In genomic region chr2:27443450-27443708, GRCm38 (mm10) we compare ENCODE assay signal across 12 mouse cellular contexts. TPM values are rescaled to one million over a fixed set of nuclear protein-coding genes. Genes with fewer than 3 reads are reported as not detected.
DNase-seq lines count a peak whose midpoint lies in the region; ATAC-seq and TF ChIP-seq lines count a peak whose summit lies in the region.
"Had no signal": no experiment of that assay in that cellular context is flagged by ENCODE, and none has a peak within 500 bp of the region (broad histone marks: within the 10 kb centered on the region; RNA-seq: fewer than 3 reads in every experiment).

No protein-coding gene starts in this region.

- no peaks in the 10 kb centered on the region for H3K9me3 ChIP-seq in embryonic facial prominence, embryonic 15.5 days (replicated peaks)
- no peaks in the 10 kb centered on the region for H3K9me3 ChIP-seq in hindbrain, embryonic 13.5 days
- H3K9me3 ChIP-seq in midbrain, postnatal 0 days (ENCODE audit: low read length): no peaks in the 10 kb centered on the region
- H3K9me3 ChIP-seq: G1E had no signal

- no peak for ATAC-seq in embryonic facial prominence, embryonic 15.5 days (ENCODE audit: insufficient number of reproducible peaks, low FRiP score, low TSS enrichment, low read depth)
- ATAC-seq in hindbrain, embryonic 13.5 days (ENCODE audit: low FRiP score): no peak
- ATAC-seq in midbrain, postnatal 0 days (ENCODE audit: low FRiP score): no peak
- no peak for ATAC-seq in cerebellum, adult (ENCODE audit: insufficient number of reproducible peaks, low FRiP score, low TSS enrichment)
- ATAC-seq in megakaryocyte progenitor cell, adult 5-6 weeks (replicated peaks; ENCODE audit: poor library complexity): no peak

- peaks cover 35% of the 10 kb centered on the region for H3K36me3 ChIP-seq in embryonic facial prominence, embryonic 15.5 days
- peaks cover 42% of the 10 kb centered on the region for H3K36me3 ChIP-seq in hindbrain, embryonic 13.5 days
- peaks cover 17% of the 10 kb centered on the region for H3K36me3 ChIP-seq in midbrain, postnatal 0 days (ENCODE audit: insufficient read depth, low read length)

- DNase-seq in layer of hippocampus, adult 2 months (ENCODE audit: low spot score in 2 of 2): no peak
- DNase-seq in layer of hippocampus, postnatal 10 days (ENCODE audit: low spot score in 2 of 2): no peak
- DNase-seq in midbrain, postnatal 0 days (ENCODE audit: low spot score): no peak
- DNase-seq in urinary bladder, adult 2 months (ENCODE audit: low spot score): no peak
- DNase-seq: adrenal gland, postnatal 25 days; kidney, adult 11 months; spleen, adult 18-20 months had no signal

- H3K27me3 ChIP-seq in embryonic facial prominence, embryonic 15.5 days: no peaks in the 10 kb centered on the region
- no peaks in the 10 kb centered on the region for H3K27me3 ChIP-seq in hindbrain, embryonic 13.5 days
- no peaks in the 10 kb centered on the region for H3K27me3 ChIP-seq in midbrain, postnatal 0 days (ENCODE audit: insufficient read depth, low read length)

- peak overlapping the region; percentile 93 for H3K4me3 ChIP-seq in layer of hippocampus, adult 2 months
- H3K4me3 ChIP-seq in embryonic facial prominence, embryonic 15.5 days (replicated peaks): peak overlapping the region; percentile 69
- H3K4me3 ChIP-seq in hindbrain, embryonic 13.5 days: peak overlapping the region; percentile 67
- peak overlapping the region; percentile 58 for H3K4me3 ChIP-seq in midbrain, postnatal 0 days (ENCODE audit: low read depth, low read length)

- H3K27ac ChIP-seq in layer of hippocampus, adult 2 months: peak overlapping the region; percentile 93; the same call in 1 of the 2 replicates
- no peak overlapping the region for H3K27ac ChIP-seq in embryonic facial prominence, embryonic 15.5 days (replicated peaks)
- H3K27ac ChIP-seq in hindbrain, embryonic 13.5 days: no peak overlapping the region; the same call in 1 of the 2 replicates
- no peak overlapping the region for H3K27ac ChIP-seq in midbrain, postnatal 0 days (ENCODE audit: low read depth, low read length)

- peaks cover 26% of the 10 kb centered on the region for H3K4me1 ChIP-seq in embryonic facial prominence, embryonic 15.5 days
- peaks cover 23% of the 10 kb centered on the region for H3K4me1 ChIP-seq in hindbrain, embryonic 13.5 days (replicated peaks)
- H3K4me1 ChIP-seq in midbrain, postnatal 0 days (ENCODE audit: insufficient read depth, low read length): peaks cover 7% of the 10 kb centered on the region; the same call in 1 of the 2 replicates

- H3K9ac ChIP-seq in embryonic facial prominence, embryonic 15.5 days: no peak overlapping the region
- H3K9ac ChIP-seq in hindbrain, embryonic 13.5 days: peak overlapping the region; percentile 87
- H3K9ac ChIP-seq in midbrain, postnatal 0 days (replicated peaks; ENCODE audit: low read length, poor library complexity, severe bottlenecking): peak overlapping the region; percentile 68; the same call in 1 of the 2 replicates

- H3K4me2 ChIP-seq in embryonic facial prominence, embryonic 15.5 days (replicated peaks): peak overlapping the region; percentile 79
- peak overlapping the region; percentile 64 for H3K4me2 ChIP-seq in hindbrain, embryonic 13.5 days
- H3K4me2 ChIP-seq in midbrain, postnatal 0 days (ENCODE audit: low read depth, low read length, poor library complexity, severe bottlenecking): peak overlapping the region; percentile 84

- WGBS in embryonic facial prominence, embryonic 15.5 days: 77% methylated on average over 5 of the region's 5 CpGs
- WGBS in hindbrain, embryonic 13.5 days: 75% methylated on average over 5 of the region's 5 CpGs
- WGBS in midbrain, postnatal 0 days: 75% methylated on average over 5 of the region's 5 CpGs

- TF ChIP-seq CTCF in layer of hippocampus, adult 2 months (conservative IDR thresholded peaks at IDR 0.05): no peak
- TF ChIP-seq CTCF in midbrain, postnatal 0 days (IDR thresholded peaks at IDR 0.05): no peak

RNA-seq across cellular contexts. Expression of gene Brd3os, which starts 1.3 kb away (rescaled TPM):
- 10 to 100 TPM; 23.6 to 24.5 TPM for total RNA-seq in layer of hippocampus, adult 2 months (2021)
- total RNA-seq in layer of hippocampus, postnatal 10 days (2021): 10 to 100 TPM; 25.3 to 26.6 TPM
- 16.4 and 17.0 TPM in 2 replicates for polyA plus RNA-seq in embryonic facial prominence, embryonic 15.5 days (2015; fragmentation: Nextera tagmentation; extraction: Ambion mirVana)
- 35.5 and 35.8 TPM in 2 replicates for polyA plus RNA-seq in hindbrain, embryonic 13.5 days (2015; fragmentation: Nextera tagmentation; extraction: Ambion mirVana)
- total RNA-seq in midbrain, postnatal 0 days (2014; rRNA removed): 32.9 and 44.2 TPM in 2 replicates
- polyA plus RNA-seq in midbrain, postnatal 0 days (2015; fragmentation: Nextera tagmentation; extraction: Ambion mirVana): 42.5 and 47.4 TPM in 2 replicates
- polyA plus RNA-seq in urinary bladder, adult 2 months (2012; rRNA removed): 8.0 and 10.2 TPM in 2 replicates
- 0.12 TPM in 1 of 2 replicates, not detected in the other for total RNA-seq in megakaryocyte progenitor cell, adult 5-6 weeks (2015)
- total RNA-seq in megakaryocyte progenitor cell, adult 5-6 weeks (2017): 0.14 TPM in 1 of 2 replicates, not detected in the other

RNA-seq across cellular contexts. Expression of gene Vav2, which starts 16.5 kb away (rescaled TPM):
- 10 to 100 TPM; 10.9 to 11.0 TPM for total RNA-seq in layer of hippocampus, adult 2 months (2021)
- 10 to 100 TPM; 30.3 to 33.4 TPM for total RNA-seq in layer of hippocampus, postnatal 10 days (2021)
- polyA plus RNA-seq in embryonic facial prominence, embryonic 15.5 days (2015; fragmentation: Nextera tagmentation; extraction: Ambion mirVana): 5.8 and 6.7 TPM in 2 replicates
- polyA plus RNA-seq in hindbrain, embryonic 13.5 days (2015; fragmentation: Nextera tagmentation; extraction: Ambion mirVana): 13.4 and 15.1 TPM in 2 replicates
- total RNA-seq in midbrain, postnatal 0 days (2014; rRNA removed): 33.6 and 34.8 TPM in 2 replicates
- polyA plus RNA-seq in midbrain, postnatal 0 days (2015; fragmentation: Nextera tagmentation; extraction: Ambion mirVana): 6.4 TPM in 2 replicates
- polyA plus RNA-seq in urinary bladder, adult 2 months (2012; rRNA removed): 24.7 and 25.8 TPM in 2 replicates
- total RNA-seq in megakaryocyte progenitor cell, adult 5-6 weeks (2015): 4.8 and 7.5 TPM in 2 replicates
- total RNA-seq in megakaryocyte progenitor cell, adult 5-6 weeks (2017): 5.7 and 9.2 TPM in 2 replicates

Comparison
In these comparisons a context has a peak if more than half of its experiments do, and no peak if none do; other contexts are left out.
1. RNA of gene Brd3os, which starts 1.3 kb away (total RNA-seq): 32.9 to 44.2 TPM in midbrain, postnatal 0 days, 25.3 to 26.6 TPM in layer of hippocampus, postnatal 10 days and 23.6 to 24.5 TPM in layer of hippocampus, adult 2 months; 0.12 to 0.14 TPM in megakaryocyte progenitor cell, adult 5-6 weeks; every median in the first group is over 10 times any median in the second.
2. Peak in every context shown above with its lines, with median percentiles within 50 percentile points of each other: H3K4me3 ChIP-seq and H3K4me2 ChIP-seq.